Mouse (Mus musculus) liver, embryonic 13.5 days (tissue): ENCODE measurements at regions not wholly inside any gene's neighbourhood (a gene's known extent, or its start where the extent isn't known, plus 50 kb on each side); places are given as distances from the start of the nearest gene placed in this dataset. TPM values are rescaled to one million over a fixed set of nuclear protein-coding genes. Genes with fewer than 3 reads are reported as not detected.

ENCODE experiments used
- ATAC-seq: fragments of 200-750 bp; cut with Nextera tagmentation; 2 replicates; pipeline ENCODE4 v1.8.0; 2017; ENCODE audit warnings: low read depth, mild to moderate bottlenecking, moderate number of reproducible peaks, moderate library complexity
- DNase-seq: peaks from one replicate; pipeline ENCODE4 v3.0.0; 2022
- H3K27ac ChIP-seq: fragments of 300-500 bp; sonication (generic); 2 replicates; pipeline ENCODE4 v1.5.1; 2015; ENCODE audit warnings: moderate library complexity, mild to moderate bottlenecking, inconsistent platforms
- H3K27me3 ChIP-seq: fragments of 300-500 bp; sonication (generic); 2 replicates; pipeline ENCODE4 v1.6.1; 2015; ENCODE audit warnings: mild to moderate bottlenecking, inconsistent platforms
- H3K36me3 ChIP-seq: fragments of 300-500 bp; sonication (generic); 2 replicates; pipeline ENCODE4 v1.6.1; 2015; ENCODE audit warnings: mild to moderate bottlenecking, inconsistent platforms
- H3K4me1 ChIP-seq: fragments of 300-500 bp; sonication (generic); replicated peaks from 2 replicates; pipeline ENCODE4 v1.6.1; 2015; ENCODE audit warnings: inconsistent platforms
- H3K4me2 ChIP-seq: fragments of 300-500 bp; sonication (generic); 2 replicates; pipeline ENCODE4 v1.6.1; 2015; ENCODE audit warnings: inconsistent platforms, mild to moderate bottlenecking, moderate library complexity
- H3K4me3 ChIP-seq: fragments of 300-500 bp; sonication (generic); replicated peaks from 2 replicates; pipeline ENCODE4 v1.5.1; 2015; ENCODE audit warnings: mild to moderate bottlenecking, inconsistent platforms
- H3K9ac ChIP-seq: fragments of 300-500 bp; sonication (generic); 2 replicates; pipeline ENCODE4 v1.6.1; 2015; ENCODE audit warnings: mild to moderate bottlenecking, inconsistent platforms
- H3K9me3 ChIP-seq: fragments of 300-500 bp; sonication (generic); replicated peaks from 2 replicates; pipeline ENCODE4 v1.6.1; 2016; ENCODE audit warnings: inconsistent platforms
- WGBS: fragments of 180-500 bp; shearing (Covaris S2); methylation state at CpG from one replicate; pipeline ENCODE4 v1.1.7; 2015; ENCODE audit not compliant: insufficient replicate concordance; 5-methylcytosine and 5-hydroxymethylcytosine counted together
- microRNA-seq: library from miRNA; unstranded; fragments of <30 nt; microRNA quantifications from one replicate; pipeline ENCODE4, GENCODE M21; 2016

DNA sequence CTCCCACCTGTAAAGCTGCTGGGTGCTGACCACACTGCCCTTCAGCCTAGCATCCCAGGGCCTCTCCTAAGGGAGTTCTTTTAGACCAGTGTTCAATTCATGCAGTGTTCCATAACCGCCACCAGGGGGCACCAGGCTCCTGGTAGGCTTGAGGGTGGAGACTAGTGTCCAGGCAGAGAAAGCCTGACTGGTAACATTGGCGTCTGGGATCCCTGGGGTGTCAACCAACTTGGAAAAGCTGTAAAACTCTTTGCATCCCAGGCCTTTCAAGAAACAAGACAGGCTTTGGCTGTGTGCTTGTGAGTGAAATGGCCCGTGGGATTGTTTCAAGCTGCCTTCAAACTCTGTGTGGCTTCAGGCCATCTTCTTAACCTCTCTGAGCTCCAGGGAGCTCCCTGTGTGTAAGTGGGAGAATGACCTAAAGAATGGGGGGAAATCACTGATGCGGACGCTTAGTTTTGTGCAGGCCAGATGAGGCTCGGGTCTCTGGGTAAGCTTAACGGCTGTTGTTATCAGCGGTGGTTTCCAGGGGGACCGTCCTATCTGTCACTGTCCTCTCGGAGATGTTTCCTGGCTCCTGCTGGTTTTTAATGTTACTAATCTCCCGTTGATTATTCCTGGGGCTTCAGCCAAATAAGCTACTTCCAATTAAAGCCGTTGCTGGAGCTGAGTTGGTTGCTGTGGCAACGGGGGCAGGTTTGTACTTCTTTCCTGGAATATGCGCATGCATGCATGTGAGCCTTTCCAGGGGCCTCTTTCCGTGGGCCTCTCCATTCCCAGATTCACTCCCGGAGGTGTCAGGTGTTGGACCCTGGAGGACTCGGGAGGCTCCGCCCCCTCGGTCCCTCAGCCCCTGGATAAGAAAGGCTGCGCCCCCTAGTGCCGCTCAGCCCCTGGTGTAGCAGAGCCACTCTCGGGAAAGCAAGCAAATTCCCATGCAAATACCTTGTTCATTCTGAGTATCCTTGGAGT is 147.6 kb upstream of the Kcnab2 start:
- no peak overlapping the region for H3K9ac ChIP-seq
- H3K4me2 ChIP-seq: no peak overlapping the region
- H3K36me3 ChIP-seq: no peaks in the 10 kb centered on the region
- no peaks in the 10 kb centered on the region for H3K27me3 ChIP-seq
- H3K4me3 ChIP-seq: no peak overlapping the region
- H3K27ac ChIP-seq: no peak overlapping the region
- H3K4me1 ChIP-seq: no peaks in the 10 kb centered on the region
- DNase-seq: no peak
- ATAC-seq: no peak
- 9% methylated on average over 22 of the region's 22 CpGs for WGBS
- H3K9me3 ChIP-seq: no peaks in the 10 kb centered on the region

DNA sequence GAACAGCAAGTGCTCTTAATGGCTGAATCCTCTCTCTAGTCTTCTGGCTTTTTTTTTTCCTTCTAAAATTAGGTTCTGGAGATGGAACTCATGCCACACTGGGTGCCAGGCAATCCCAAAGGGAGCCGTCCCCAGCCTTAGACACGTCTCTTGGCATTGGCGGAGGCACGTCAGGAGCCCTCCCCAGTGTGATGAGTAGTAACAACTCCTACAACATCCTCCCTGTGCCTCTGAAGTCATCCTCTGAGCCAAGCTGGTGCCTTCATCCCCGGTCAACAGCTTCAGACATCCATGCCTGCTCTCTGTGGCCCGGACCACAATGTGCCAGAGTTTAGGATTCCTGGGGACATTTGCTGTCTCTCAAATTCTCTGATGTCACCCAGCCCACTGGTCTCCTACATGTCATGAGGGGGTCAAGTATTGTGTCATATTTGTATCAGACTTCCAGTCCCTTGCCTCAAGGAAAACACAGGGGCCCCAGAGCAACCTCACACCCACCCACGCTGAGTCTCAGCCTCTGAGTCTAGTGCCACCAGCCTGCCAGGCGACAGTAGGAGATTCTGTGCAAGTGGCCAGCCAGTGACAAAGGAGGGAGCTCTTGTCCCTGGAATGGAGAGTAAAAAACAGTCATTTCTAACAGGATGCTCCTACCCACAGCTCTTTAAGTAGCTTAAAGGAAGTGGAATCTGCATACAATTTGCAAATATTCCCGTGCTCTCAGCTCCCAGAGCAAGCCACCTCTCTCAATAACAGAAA is 144.5 kb upstream of the Kcnab2 start:
- H3K36me3 ChIP-seq: no peaks in the 10 kb centered on the region

DNA sequence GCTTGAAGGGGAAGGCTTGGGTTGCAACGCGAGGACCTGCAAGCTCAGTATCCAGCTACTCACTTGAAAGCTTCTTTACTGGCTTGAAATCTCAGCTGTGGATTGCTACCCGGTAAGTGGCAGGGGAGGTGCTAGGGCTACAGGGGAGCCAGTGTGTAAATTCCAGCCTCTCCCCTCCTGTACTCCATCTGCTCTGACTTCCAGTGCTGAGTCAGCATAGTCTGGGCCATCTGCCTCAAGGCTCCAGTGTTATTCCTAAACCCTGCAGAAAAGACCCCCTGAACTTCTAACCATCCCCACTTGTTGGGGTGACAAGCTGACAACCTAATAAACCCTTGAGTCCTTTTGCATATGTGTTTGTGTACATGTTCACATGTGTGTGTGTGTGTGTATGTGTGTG is 140.0 kb upstream of the Kcnab2 start:
- Histone ChIP-seq H3K27ac (no peak overlapping the region), H3K9ac (no peak overlapping the region), H3K27me3 (no peaks in the 10 kb centered on the region), H3K9me3 (peaks cover 10% of the 10 kb centered on the region; the same call in 1 of the 2 replicates), H3K4me1 (no peaks in the 10 kb centered on the region), H3K4me2 (no peak overlapping the region), H3K36me3 (no peaks in the 10 kb centered on the region), H3K4me3 (no peak overlapping the region)
- DNase-seq: no peak
- ATAC-seq: no peak
- 39% methylated on average over 3 of the region's 3 CpGs for WGBS

More for the DNA sequence above, 144.5 kb upstream of the Kcnab2 start:
- Histone ChIP-seq H3K9me3 (no peaks in the 10 kb centered on the region), H3K4me1 (no peaks in the 10 kb centered on the region), H3K4me2 (no peak overlapping the region), H3K9ac (no peak overlapping the region), H3K27me3 (no peaks in the 10 kb centered on the region), H3K4me3 (no peak overlapping the region), H3K27ac (no peak overlapping the region)
- WGBS: 51% methylated on average over 9 of the region's 9 CpGs
- no peak for ATAC-seq
- DNase-seq: no peak

DNA sequence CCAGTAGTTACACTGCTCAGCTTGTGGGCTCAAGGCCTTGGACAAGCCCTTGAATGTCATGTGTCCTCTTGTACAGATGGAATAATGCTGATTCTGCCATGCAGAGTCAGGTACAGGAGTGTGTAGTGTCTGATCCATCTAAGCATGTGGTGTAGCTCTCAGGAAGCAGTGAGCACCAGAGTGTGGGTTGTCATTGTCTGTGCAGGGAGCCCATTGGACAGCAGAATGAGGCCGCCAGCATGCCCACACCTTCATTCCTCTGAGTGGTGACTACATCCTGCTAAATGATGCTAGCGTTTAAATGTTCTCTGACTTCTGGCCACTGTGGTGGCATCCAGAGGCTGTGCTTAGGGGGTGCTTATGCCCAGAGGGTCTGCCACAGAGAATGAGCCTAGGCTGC is 137.5 kb upstream of the Kcnab2 start:
- Histone ChIP-seq H3K9ac (no peak overlapping the region), H3K4me2 (no peak overlapping the region), H3K27ac (no peak overlapping the region), H3K4me1 (no peaks in the 10 kb centered on the region), H3K27me3 (no peaks in the 10 kb centered on the region), H3K9me3 (peaks cover 12% of the 10 kb centered on the region; the same call in 1 of the 2 replicates), H3K36me3 (no peaks in the 10 kb centered on the region), H3K4me3 (no peak overlapping the region)
- whole genome bisulfite sequencing: 68% methylated on average over 2 of the region's 2 CpGs
- no peak for DNase-seq
- ATAC-seq: no peak

DNA sequence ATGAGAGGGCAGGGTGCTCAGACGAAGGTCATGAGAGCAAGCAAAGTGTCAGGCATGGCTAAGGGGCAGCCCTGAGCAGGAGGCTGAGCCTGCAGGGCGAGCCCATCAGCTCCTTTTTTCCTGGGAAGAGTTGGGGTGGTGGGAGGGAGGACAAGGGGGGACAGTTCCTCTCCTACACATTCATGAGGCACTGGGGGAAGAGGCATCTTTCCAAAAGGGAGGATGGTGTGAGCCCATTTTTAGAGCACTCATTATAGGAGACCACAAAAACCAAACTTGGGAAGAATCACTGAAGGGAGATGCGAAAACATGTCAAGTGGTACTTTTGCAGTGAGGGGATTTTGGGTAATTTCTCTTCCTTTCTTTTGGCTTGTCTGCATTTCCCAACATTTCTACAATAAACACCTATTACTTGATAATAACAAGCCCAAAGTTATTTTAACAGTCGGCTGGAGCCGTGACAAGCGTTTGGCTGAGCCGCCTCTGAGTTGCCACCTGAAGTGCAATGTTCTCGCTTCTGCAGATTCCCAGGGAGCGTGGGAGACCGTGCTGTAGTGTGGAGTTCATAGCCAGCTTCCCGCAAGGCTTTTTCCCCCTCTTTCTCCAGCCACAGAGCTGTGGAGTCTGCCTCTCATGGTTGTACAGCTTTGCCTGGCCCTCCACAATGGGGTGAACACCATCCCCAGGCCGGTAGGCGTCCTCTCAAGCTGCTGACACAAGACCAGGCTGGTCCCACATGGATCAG is 136.9 kb upstream of the Kcnab2 start:
- Histone ChIP-seq H3K9me3 (peaks cover 12% of the 10 kb centered on the region; the same call in 1 of the 2 replicates), H3K36me3 (no peaks in the 10 kb centered on the region), H3K4me3 (no peak overlapping the region), H3K9ac (no peak overlapping the region), H3K4me2 (no peak overlapping the region), H3K27ac (no peak overlapping the region), H3K27me3 (no peaks in the 10 kb centered on the region), H3K4me1 (no peaks in the 10 kb centered on the region)
- DNase-seq (no peak), ATAC-seq (no peak)
- 73% methylated on average over 13 of the region's 13 CpGs for WGBS

Small RNA genes in the stretch of these regions (microRNA-seq; reads per million reads assigned to microRNA genes)
- not detected for gene Gm25779
